Mouse (Mus musculus) fat pad, adult 2 months (tissue): ENCODE measurements around the gene 1700037H04Rik.
"Not testable (repeated sequence)": the region's sequence is repeated elsewhere in the genome, so short reads cannot be mapped to it uniquely, and the experiment has no call there.

Experiments
- DNase-seq: peaks from one replicate; pipeline ENCODE4 v3.0.0-alpha.2; 2011; ENCODE audit warnings: low read depth, low spot score; ENCODE audit errors: extremely low read depth

Gene 1700037H04Rik

GRCm38 (mm10) chr2:131128636-131129157, 31.2 kb downstream of the 1700037H04Rik start:
- no peak for DNase-seq

GRCm38 (mm10) chr2:131128211-131128610, 31.7 kb downstream of the 1700037H04Rik start:
- no peak for DNase-seq

DNA sequence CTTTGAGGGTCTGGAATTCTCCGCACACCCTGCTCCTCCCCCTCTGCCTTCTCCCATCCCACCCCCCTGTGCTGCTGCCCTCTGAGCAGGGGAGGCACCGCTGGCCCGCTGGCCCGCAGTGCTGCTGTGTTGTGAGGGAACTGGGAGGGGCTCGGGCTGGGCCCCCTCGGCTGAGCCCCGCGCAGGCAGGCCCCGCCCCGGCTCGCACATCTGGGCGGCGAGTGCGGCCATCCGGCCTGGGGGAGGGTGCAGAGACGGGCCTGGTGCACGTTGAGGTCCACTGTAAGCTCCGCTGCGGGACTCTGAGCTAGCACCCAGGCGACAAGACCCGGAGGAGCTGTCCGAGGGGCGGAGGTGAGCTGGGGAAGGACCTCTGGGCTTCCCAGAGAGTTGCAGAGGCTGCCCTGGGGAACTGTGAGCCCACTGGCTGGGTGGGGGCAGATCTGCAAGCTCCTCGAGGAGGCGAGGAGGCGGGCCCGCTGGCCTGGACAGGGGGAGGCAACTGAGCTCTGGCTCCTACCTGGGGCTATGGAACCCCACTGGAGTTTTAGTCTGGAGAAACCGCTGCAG, 32.6 kb downstream of the 1700037H04Rik start, which contains the start of gene Hspa12b:
TSS of gene Hspa12b (plus strand) at position 120 of the 570 bp plus-strand sequence.
- no peak for DNase-seq

GRCm38 (mm10) chr2:131125964-131126815, 33.7 kb downstream of the 1700037H04Rik start:
- DNase-seq = no peak

GRCm38 (mm10) chr2:131125157-131125963, 34.5 kb downstream of the 1700037H04Rik start:
- DNase-seq = no peak

DNA sequence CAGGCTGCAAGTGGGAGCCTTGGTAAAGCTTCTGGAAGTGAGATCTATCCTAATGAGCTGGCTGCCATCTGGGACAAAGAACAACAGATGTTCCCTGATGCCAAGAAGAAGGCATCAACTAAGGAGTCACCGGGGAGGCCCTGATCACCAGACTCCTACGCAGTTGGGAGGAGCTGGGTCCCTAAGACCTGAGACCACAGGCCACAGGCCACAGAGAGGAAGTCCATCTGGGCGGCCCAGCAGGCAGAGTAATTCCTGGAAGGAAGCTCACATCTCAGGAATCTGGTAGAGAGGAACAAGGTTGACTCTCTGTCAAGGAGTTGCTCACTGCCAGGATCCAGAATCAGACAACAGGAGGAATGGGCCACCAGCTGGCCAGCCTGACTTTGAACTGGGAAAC, 35.7 kb downstream of the 1700037H04Rik start:
- DNase-seq = no peak

DNA sequence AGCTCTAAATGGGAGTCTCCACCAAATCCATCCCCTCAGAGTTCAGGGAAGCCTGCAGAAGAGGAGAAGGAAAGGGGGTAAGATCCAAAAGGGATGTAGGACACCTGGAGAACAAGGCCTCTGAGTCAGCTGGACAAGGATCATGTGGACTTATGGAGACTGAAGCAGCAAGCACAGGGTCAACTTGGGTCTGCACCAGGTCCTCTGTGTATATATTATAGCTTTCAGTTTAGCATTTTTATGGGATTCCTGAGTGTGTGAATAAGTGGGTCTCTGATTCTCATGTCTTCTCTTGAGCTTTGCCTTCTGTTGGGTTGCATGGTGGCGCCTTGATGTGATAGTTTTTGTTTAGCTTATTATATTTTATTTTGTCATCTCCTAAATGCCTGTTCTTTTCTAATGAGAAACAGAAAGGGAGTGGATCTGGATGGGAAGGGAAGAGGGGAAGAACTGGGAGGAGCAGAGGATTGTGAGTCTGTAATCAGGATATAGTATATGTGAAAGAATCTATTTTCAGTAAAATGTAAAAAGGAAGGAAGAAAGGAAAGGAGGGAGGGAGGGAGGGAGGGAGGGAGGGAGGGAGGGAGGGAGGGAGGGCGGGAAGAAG, 40.8 kb downstream of the 1700037H04Rik start:
- no peak for DNase-seq

DNA sequence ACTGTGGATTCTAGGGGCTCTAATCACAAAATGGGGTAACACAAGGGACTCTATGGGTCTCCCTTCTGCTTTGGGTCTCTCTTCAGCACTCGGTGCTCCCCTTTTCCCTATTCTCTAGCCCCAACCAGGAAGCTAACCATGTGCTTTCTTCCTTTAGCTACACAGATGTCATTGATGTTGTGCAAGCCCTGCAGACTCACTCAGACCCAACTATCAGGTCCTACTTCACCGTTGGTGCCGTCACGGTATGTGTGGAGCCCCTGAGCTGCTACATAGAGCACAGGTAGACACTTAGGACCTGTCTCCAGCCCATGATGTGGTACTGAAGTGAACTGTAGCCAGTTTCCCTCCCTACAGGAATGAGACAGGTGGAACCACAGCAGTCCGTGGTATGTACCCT, 53.9 kb downstream of the 1700037H04Rik start:
- no peak for DNase-seq

GRCm38 (mm10) chr2:131105061-131105460, 54.8 kb downstream of the 1700037H04Rik start:
- not testable (repeated sequence) for DNase-seq

DNA sequence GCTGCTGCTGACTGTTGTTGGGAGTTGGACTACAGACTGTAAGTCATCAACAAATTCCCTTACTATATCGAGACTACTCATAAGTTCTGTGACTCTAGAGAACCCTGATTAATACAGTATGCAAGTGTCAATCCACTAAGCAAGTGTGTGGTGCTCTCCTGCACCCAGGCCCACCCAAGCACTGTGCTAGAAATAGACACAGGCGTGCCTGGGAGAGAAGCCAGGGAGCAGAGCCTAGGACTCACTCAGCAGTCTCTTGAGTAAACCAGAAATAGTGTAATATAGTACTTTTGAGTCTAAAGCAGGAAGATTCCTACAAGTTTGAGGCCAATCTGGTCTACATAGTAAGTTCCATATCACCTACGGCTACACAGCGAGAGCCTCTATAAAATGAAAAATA, 55.9 kb downstream of the 1700037H04Rik start:
- no peak for DNase-seq

GRCm38 (mm10) chr2:131101530-131101929, 58.4 kb downstream of the 1700037H04Rik start:
- DNase-seq = no peak

DNA sequence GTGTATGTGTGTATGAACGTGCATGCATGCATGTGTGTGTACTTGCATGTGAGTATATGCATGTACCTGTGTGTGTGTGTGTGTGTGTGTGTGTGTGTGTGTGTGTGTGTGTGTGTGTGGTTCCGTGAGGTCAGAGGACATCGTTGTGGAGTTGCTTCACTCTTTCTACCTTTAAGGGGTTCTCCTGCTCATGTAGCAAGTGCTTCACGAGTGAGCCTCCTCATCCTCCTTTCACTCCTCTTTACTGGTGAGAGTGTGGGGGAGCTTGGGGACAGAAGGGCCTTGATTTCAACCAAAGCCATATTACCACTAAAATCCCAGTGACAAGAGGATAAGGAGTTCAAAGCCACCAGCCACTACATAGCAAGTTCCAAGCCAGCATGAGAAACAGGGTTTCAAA, 62.8 kb downstream of the 1700037H04Rik start:
- DNase-seq = no peak
